ENCODE assay signal across 8 mouse cellular contexts in the genomic region with DNA sequence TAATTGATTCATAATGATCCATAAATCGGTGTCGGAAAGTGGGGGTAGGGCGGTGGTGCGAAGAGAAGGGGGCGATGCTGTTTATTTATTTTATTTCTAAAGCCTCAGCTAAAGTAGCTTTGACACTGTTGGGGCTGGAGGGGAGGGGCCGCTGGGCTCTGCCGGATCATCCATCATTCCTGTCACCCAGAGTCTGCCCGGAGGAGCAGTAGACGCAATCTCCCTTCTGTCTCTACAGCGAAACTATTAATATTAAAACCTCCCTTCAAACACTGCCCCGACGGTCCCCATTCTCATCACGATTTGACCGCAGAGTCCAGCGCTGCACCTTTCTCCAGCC.
A peak's percentile ranks its signal among the peaks of the same experiment; 100 is the strongest.
DNase-seq lines count a peak whose midpoint lies in the region; ATAC-seq lines count a peak whose summit lies in the region.

No protein-coding gene starts in this region.

- H3K9ac ChIP-seq in hindbrain, embryonic 12.5 days = 0 out of 2 replicates have a peak overlapping the region, but pooled peaks have one; percentile 56

- under 1% methylated on average over 15 of the region's 15 CpGs for WGBS in hindbrain, embryonic 12.5 days

- H3K4me2 ChIP-seq in hindbrain, embryonic 12.5 days (replicated peaks) = peak overlapping the region; percentile 57

- peak overlapping the region; percentile 94 for H3K27ac ChIP-seq in hindbrain, embryonic 12.5 days

- H3K4me1 ChIP-seq in megakaryocyte, embryonic 14.5 days = peaks cover 24% of the 10 kb centered on the region
- peaks cover 36% of the 10 kb centered on the region for H3K4me1 ChIP-seq in hindbrain, embryonic 12.5 days

- peak; percentile 30 for DNase-seq in liver
- peak; percentile 35 for DNase-seq in retina, postnatal 1 day
- DNase-seq in right cerebral cortex, adult 2 months (ENCODE audit: low spot score in 2 of 2) = no peak
- no peak for DNase-seq in thymus, postnatal 36 days

- no peak for ATAC-seq in megakaryocyte, adult 5-6 weeks (ENCODE audit: poor library complexity, severe bottlenecking)
- ATAC-seq in hindbrain, embryonic 12.5 days (ENCODE audit: low FRiP score) = peak; percentile 75
- ATAC-seq in erythroid progenitor cell, adult 5-6 weeks (replicated peaks; ENCODE audit: low FRiP score, poor library complexity, severe bottlenecking) = no peak

- no peaks in the 10 kb centered on the region for H3K36me3 ChIP-seq in megakaryocyte, embryonic 14.5 days (replicated peaks; ENCODE audit: low read length)
- H3K36me3 ChIP-seq in hindbrain, embryonic 12.5 days = peaks cover 4% of the 10 kb centered on the region; the same call in 1 of the 2 replicates

- peaks cover 63% of the 10 kb centered on the region for H3K27me3 ChIP-seq in megakaryocyte, embryonic 14.5 days (replicated peaks)
- peaks cover 11% of the 10 kb centered on the region for H3K27me3 ChIP-seq in hindbrain, embryonic 12.5 days

- H3K4me3 ChIP-seq in megakaryocyte, embryonic 14.5 days (replicated peaks) = peak overlapping the region; percentile 88
- peak overlapping the region; percentile 23 for H3K4me3 ChIP-seq in hindbrain, embryonic 12.5 days

- H3K9me3 ChIP-seq in megakaryocyte, embryonic 14.5 days = peaks cover 4% of the 10 kb centered on the region; the same call in 1 of the 2 replicates
- H3K9me3 ChIP-seq in hindbrain, embryonic 12.5 days (replicated peaks) = no peaks in the 10 kb centered on the region

Comparison
In these comparisons a context has a peak if more than half of its experiments do, and no peak if none do; other contexts are left out.
1. DNase-seq: peak in liver (single experiment) and retina, postnatal 1 day (single experiment); none in right cerebral cortex, adult 2 months (0 of 2) and thymus, postnatal 36 days (0 of 2).